Mouse (Mus musculus) erythroblast, embryonic 14.5 days (primary cell): ENCODE data around the gene Gm10447.

Experiments used
- GATA1 ChIP-seq: IDR thresholded peaks from 2 replicates; pipeline ENCODE4 v1.6.1; 2012; ENCODE audit warnings: low read length, inconsistent platforms, mixed read lengths
- TAL1 ChIP-seq: IDR thresholded peaks from 3 replicates; pipeline ENCODE4 v1.6.1; 2012; ENCODE audit warnings: low read length, inconsistent platforms, mixed read lengths

GRCm38 (mm10) chr11:53451361-53451760, 5.5 kb downstream of the Gm10447 start:
- TF ChIP-seq GATA1, result no peak
- TF ChIP-seq TAL1, result no peak
